Mouse (Mus musculus) stomach, embryonic 16.5 days (tissue): Measurements from ENCODE around the gene Cacna1h. TPM values are rescaled to one million over a fixed set of nuclear protein-coding genes. Genes with fewer than 3 reads are reported as not detected.
A peak's percentile ranks its signal among the peaks of the same experiment; 100 is the strongest.

Source experiments
- ATAC-seq: fragments of 200-750 bp; cut with Nextera tagmentation; 2 replicates; pipeline ENCODE4 v1.8.0; 2017; ENCODE audit warnings: moderate number of reproducible peaks, moderate TSS enrichment; ENCODE audit not compliant: insufficient read depth, low FRiP score
- H3K27ac ChIP-seq: fragments of 300-500 bp; sonication (generic); 2 replicates; pipeline ENCODE4 v1.5.1; 2014; ENCODE audit warnings: low read length
- H3K27me3 ChIP-seq: fragments of 300-500 bp; sonication (generic); 2 replicates; pipeline ENCODE4 v1.6.1; 2014; ENCODE audit warnings: low read length, control low read depth, mixed read lengths; ENCODE audit not compliant: control insufficient read depth, insufficient read depth
- H3K36me3 ChIP-seq: fragments of 300-500 bp; sonication (generic); 2 replicates; pipeline ENCODE4 v1.6.1; 2014; ENCODE audit warnings: low read length; ENCODE audit not compliant: control insufficient read depth, insufficient read depth
- H3K4me1 ChIP-seq: fragments of 300-500 bp; sonication (generic); 2 replicates; pipeline ENCODE4 v1.6.1; 2014; ENCODE audit warnings: low read length, control low read depth, mixed read lengths; ENCODE audit not compliant: control insufficient read depth, insufficient read depth
- H3K4me2 ChIP-seq: fragments of 300-500 bp; sonication (generic); 2 replicates; pipeline ENCODE4 v1.6.1; 2014; ENCODE audit warnings: low read depth, low read length, mixed read lengths
- H3K4me3 ChIP-seq: fragments of 300-500 bp; sonication (generic); replicated peaks from 2 replicates; pipeline ENCODE4 v1.5.1; 2014; ENCODE audit warnings: mild to moderate bottlenecking, low read length
- H3K9ac ChIP-seq: fragments of 300-500 bp; sonication (generic); 2 replicates; pipeline ENCODE4 v1.6.1; 2014; ENCODE audit warnings: low read length
- H3K9me3 ChIP-seq: fragments of 300-500 bp; sonication (generic); replicated peaks from 2 replicates; pipeline ENCODE4 v1.6.1; 2016; ENCODE audit warnings: low read length, control low read depth; ENCODE audit not compliant: control insufficient read depth
- WGBS: fragments of 180-500 bp; shearing (Covaris S2); extraction: QIAGEN DNeasy Blood & Tissue Kit; methylation state at CpG from one replicate; pipeline ENCODE4 v1.1.7; 2014; 5-methylcytosine and 5-hydroxymethylcytosine counted together
- polyA plus RNA-seq: library from polyadenylated mRNA; unstranded; fragments of >200 nt; fragmentation: Nextera tagmentation; extraction: Ambion mirVana; gene quantifications from 2 replicates; pipeline ENCODE4 v1.2.1, GENCODE M21; 2015

Gene Cacna1h
- polyA plus RNA-seq, 1 experiment from 2014 or later, result 2.9 TPM

GRCm38 (mm10) chr17:25416219-25416618 is 17.4 kb downstream of the Cacna1h start:
- peaks cover 49% of the 10 kb centered on the region for H3K4me1 ChIP-seq

DNA sequence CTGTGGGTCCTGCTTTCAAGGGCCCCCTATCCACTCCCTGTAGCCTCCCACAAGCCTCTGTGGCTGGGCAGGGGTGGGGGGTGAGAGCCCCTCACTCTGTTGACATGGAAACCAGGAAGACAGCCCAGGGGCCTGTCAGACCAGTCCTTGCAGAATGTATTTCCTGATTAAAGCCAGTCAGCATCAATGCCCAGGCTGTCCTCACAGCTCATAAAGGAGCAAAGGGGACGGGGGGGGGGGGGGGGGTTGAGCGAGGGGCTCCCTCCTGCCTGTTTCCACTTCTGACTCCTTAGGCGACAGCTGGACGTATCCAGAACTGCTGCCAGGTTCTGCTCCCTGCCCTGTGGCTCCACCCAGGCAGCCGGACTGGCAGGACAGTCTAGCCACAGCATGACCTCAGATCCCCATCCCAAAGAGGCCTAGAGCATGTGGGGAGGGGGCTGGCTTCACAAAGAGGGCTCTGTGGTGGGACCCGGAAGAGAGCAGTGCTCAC is 18.1 kb downstream of the Cacna1h start:
- Histone ChIP-seq H3K36me3 (no peaks in the 10 kb centered on the region), H3K9me3 (no peaks in the 10 kb centered on the region), H3K4me2 (peak overlapping the region; percentile 17; the same call in 1 of the 2 replicates), H3K27me3 (no peaks in the 10 kb centered on the region), H3K27ac (peak overlapping the region; percentile 56), H3K4me1 (peaks cover 50% of the 10 kb centered on the region), H3K4me3 (no peak overlapping the region), H3K9ac (peak overlapping the region; percentile 46; the same call in 1 of the 2 replicates)
- peak; percentile 45; the same call in 1 of the 2 replicates for ATAC-seq
- WGBS, result 17% methylated on average over 6 of the region's 6 CpGs

More at GRCm38 (mm10) chr17:25416219-25416618, 17.4 kb downstream of the Cacna1h start:
- Histone ChIP-seq H3K9me3 (no peaks in the 10 kb centered on the region), H3K9ac (peak overlapping the region; percentile 18; the same call in 1 of the 2 replicates), H3K4me2 (peak overlapping the region; percentile 17), H3K27me3 (no peaks in the 10 kb centered on the region), H3K4me3 (no peak overlapping the region), H3K36me3 (no peaks in the 10 kb centered on the region), H3K27ac (peak overlapping the region; percentile 56)
- peak; percentile 61; the same call in 1 of the 2 replicates for ATAC-seq
- 8% methylated on average over 3 of the region's 3 CpGs for WGBS

- WGBS, result 45% methylated on average over 3 of the region's 3 CpGs
Observed at GRCm38 (mm10) chr17:25414917-25415316, 18.7 kb downstream of the Cacna1h start.

GRCm38 (mm10) chr17:25414209-25414608 is 19.4 kb downstream of the Cacna1h start:
- Histone ChIP-seq H3K36me3 (no peaks in the 10 kb centered on the region), H3K4me2 (no peak overlapping the region), H3K9ac (no peak overlapping the region), H3K27ac (no peak overlapping the region), H3K27me3 (no peaks in the 10 kb centered on the region), H3K4me3 (no peak overlapping the region), H3K9me3 (no peaks in the 10 kb centered on the region), H3K4me1 (peaks cover 54% of the 10 kb centered on the region)
- ATAC-seq, result no peak
- 56% methylated on average over 4 of the region's 4 CpGs for WGBS

More at GRCm38 (mm10) chr17:25414917-25415316, 18.7 kb downstream of the Cacna1h start:
- Histone ChIP-seq H3K9me3 (no peaks in the 10 kb centered on the region), H3K4me1 (peaks cover 55% of the 10 kb centered on the region), H3K27ac (peak overlapping the region; percentile 56; the same call in 1 of the 2 replicates), H3K9ac (no peak overlapping the region; the same call in 1 of the 2 replicates), H3K36me3 (no peaks in the 10 kb centered on the region), H3K27me3 (no peaks in the 10 kb centered on the region), H3K4me2 (no peak overlapping the region), H3K4me3 (no peak overlapping the region)
- ATAC-seq, result no peak

DNA sequence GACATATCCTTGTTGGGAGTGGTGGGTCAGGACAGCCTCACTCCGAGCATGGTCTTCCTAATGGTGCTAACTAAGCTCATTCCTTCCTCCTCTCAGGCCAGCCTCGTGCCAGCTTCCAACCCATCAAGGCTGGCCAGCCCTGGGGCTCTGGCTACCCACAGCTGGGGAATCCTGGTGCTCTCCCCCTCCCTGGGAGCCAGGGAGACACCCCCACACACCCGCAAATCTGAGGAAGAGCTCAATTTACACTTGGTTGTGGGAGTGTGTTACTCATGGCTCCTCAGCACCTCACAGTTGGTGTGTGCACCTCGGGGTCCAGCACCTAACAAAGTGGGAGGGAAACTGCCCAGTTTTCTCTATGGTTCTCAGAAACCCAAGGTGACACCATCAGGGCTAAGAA is 22.3 kb downstream of the Cacna1h start:
- Histone ChIP-seq H3K4me1 (peaks cover 41% of the 10 kb centered on the region), H3K4me2 (no peak overlapping the region), H3K27ac (no peak overlapping the region), H3K9ac (no peak overlapping the region), H3K27me3 (no peaks in the 10 kb centered on the region), H3K4me3 (no peak overlapping the region), H3K36me3 (no peaks in the 10 kb centered on the region), H3K9me3 (no peaks in the 10 kb centered on the region)
- WGBS, result 51% methylated on average over 4 of the region's 4 CpGs
- no peak for ATAC-seq

- no peak overlapping the region for H3K4me2 ChIP-seq
- no peak overlapping the region for H3K27ac ChIP-seq
- no peak overlapping the region for H3K4me3 ChIP-seq
- H3K9me3 ChIP-seq, result no peaks in the 10 kb centered on the region
- H3K36me3 ChIP-seq, result no peaks in the 10 kb centered on the region
- H3K27me3 ChIP-seq, result no peaks in the 10 kb centered on the region
- no peak overlapping the region for H3K9ac ChIP-seq
- ATAC-seq, result no peak
- peaks cover 41% of the 10 kb centered on the region for H3K4me1 ChIP-seq
- WGBS, result 31% methylated on average over 7 of the region's 7 CpGs
Observed at GRCm38 (mm10) chr17:25410786-25411185, 22.8 kb downstream of the Cacna1h start.

DNA sequence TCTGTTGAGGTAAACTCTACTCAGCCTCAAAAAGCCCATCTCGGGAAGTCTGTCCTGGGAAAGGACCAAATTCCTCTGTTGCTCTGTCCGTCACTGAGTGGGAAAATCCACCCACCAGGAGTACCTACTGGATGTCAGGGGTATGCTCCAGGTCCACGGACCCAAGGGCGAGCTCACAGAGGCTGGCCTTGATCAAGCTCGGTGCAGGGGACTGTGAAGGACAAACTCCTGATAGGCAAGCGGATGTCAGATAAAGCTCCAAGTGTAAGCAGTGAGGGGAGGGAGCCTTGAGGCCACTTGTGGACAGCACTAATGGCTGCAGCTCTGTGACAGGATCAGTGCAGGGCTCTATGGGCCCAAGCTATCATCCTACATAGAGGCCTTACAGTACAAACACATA is 23.4 kb downstream of the Cacna1h start:
- Histone ChIP-seq H3K9me3 (no peaks in the 10 kb centered on the region), H3K4me3 (no peak overlapping the region), H3K4me2 (no peak overlapping the region), H3K4me1 (peaks cover 41% of the 10 kb centered on the region), H3K9ac (no peak overlapping the region), H3K36me3 (no peaks in the 10 kb centered on the region), H3K27ac (no peak overlapping the region), H3K27me3 (no peaks in the 10 kb centered on the region)
- 65% methylated on average over 6 of the region's 6 CpGs for WGBS
- no peak for ATAC-seq

GRCm38 (mm10) chr17:25409621-25410020 is 24.0 kb downstream of the Cacna1h start:
- no peak overlapping the region for H3K4me3 ChIP-seq
- peaks cover 41% of the 10 kb centered on the region for H3K4me1 ChIP-seq
- 67% methylated on average over 7 of the region's 7 CpGs for WGBS
- no peaks in the 10 kb centered on the region for H3K27me3 ChIP-seq
- H3K4me2 ChIP-seq, result no peak overlapping the region
- H3K27ac ChIP-seq, result no peak overlapping the region
- H3K36me3 ChIP-seq, result no peaks in the 10 kb centered on the region
- H3K9ac ChIP-seq, result no peak overlapping the region
- no peak for ATAC-seq
- no peaks in the 10 kb centered on the region for H3K9me3 ChIP-seq

- H3K4me3 ChIP-seq, result no peak overlapping the region
- H3K9ac ChIP-seq, result no peak overlapping the region
- H3K4me1 ChIP-seq, result peaks cover 34% of the 10 kb centered on the region
- no peaks in the 10 kb centered on the region for H3K27me3 ChIP-seq
- H3K36me3 ChIP-seq, result no peaks in the 10 kb centered on the region
- no peaks in the 10 kb centered on the region for H3K9me3 ChIP-seq
- no peak overlapping the region for H3K4me2 ChIP-seq
- 76% methylated on average over 7 of the region's 7 CpGs for WGBS
- no peak for ATAC-seq
- no peak overlapping the region for H3K27ac ChIP-seq
Observed at GRCm38 (mm10) chr17:25408302-25408999, 25.1 kb downstream of the Cacna1h start.
